Mouse (Mus musculus) myocyte (in vitro differentiated cells): Measurements from ENCODE around the gene Dohh. TPM values are rescaled to one million over a fixed set of nuclear protein-coding genes. Genes with fewer than 3 reads are reported as not detected.

Experiments
- H3K27me3 ChIP-seq: one replicate; pipeline ENCODE4 v1.6.1; 2011; ENCODE audit not compliant: control insufficient read depth, insufficient read depth, insufficient read length
- H3K36me3 ChIP-seq: one replicate; pipeline ENCODE4 v1.6.1; 2011; ENCODE audit not compliant: control insufficient read depth, insufficient read depth
- H3K4me2 ChIP-seq: one replicate; pipeline ENCODE4 v1.6.1; 2011; ENCODE audit warnings: low read depth, control low read depth
- H3K4me3 ChIP-seq: one replicate; pipeline ENCODE4 v1.5.1; 2011; ENCODE audit warnings: mild to moderate bottlenecking, control low read depth, moderate library complexity
- H3K79me2 ChIP-seq: one replicate; pipeline ENCODE4 v1.6.1; 2011; ENCODE audit not compliant: control insufficient read depth, insufficient read depth
- H3ac ChIP-seq: one replicate; pipeline ENCODE4 v1.6.1; 2011; ENCODE audit not compliant: control insufficient read depth, insufficient read length
- CEBPB ChIP-seq: IDR thresholded peaks from 2 replicates; pipeline ENCODE4 v1.6.1; 2011; ENCODE audit warnings: mild to moderate bottlenecking, moderate library complexity; ENCODE audit not compliant: poor library complexity, insufficient read depth, severe bottlenecking
- E2F4 ChIP-seq: IDR thresholded peaks from one replicate; pipeline ENCODE4 v1.6.1; 2011; ENCODE audit warnings: mild to moderate bottlenecking, control low read depth, moderate library complexity; ENCODE audit not compliant: insufficient read depth
- MYOD1 ChIP-seq, 3 experiments: IDR thresholded peaks; one replicate each; pipeline ENCODE4 v1.6.1; 2011; ENCODE audit warnings: control low read depth in 2 of 3, low read depth in 2 of 3, mild to moderate bottlenecking in 2 of 3, moderate library complexity in 1 of 3; ENCODE audit not compliant: insufficient read length in 2 of 3, control insufficient read depth in 1 of 3
- MYOG ChIP-seq, 3 experiments: IDR thresholded peaks; one replicate each; pipeline ENCODE4 v1.6.1; 2011; ENCODE audit warnings: control low read depth in 2 of 3, low read depth in 2 of 3, mild to moderate bottlenecking in 2 of 3; ENCODE audit not compliant: insufficient read length in 2 of 3, control insufficient read depth in 1 of 3, insufficient read depth in 1 of 3
- POLR2A ChIP-seq: IDR thresholded peaks from one replicate; pipeline ENCODE4 v1.6.1; 2011; ENCODE audit warnings: low read depth, mild to moderate bottlenecking, control low read depth, moderate library complexity; ENCODE audit not compliant: insufficient read length
- POLR2AphosphoS2 ChIP-seq: IDR thresholded peaks from one replicate; pipeline ENCODE4 v1.6.1; 2011; ENCODE audit warnings: low read depth, control low read depth; ENCODE audit not compliant: insufficient read length
- REST ChIP-seq: IDR thresholded peaks from one replicate; pipeline ENCODE4 v1.6.1; 2011; ENCODE audit warnings: mild to moderate bottlenecking, control low read depth, moderate library complexity; ENCODE audit not compliant: insufficient read depth, insufficient read length
- SRF ChIP-seq: IDR thresholded peaks from one replicate; pipeline ENCODE4 v1.6.1; 2011; ENCODE audit warnings: low read depth; ENCODE audit not compliant: control insufficient read depth, insufficient read length
- TCF12 ChIP-seq: IDR thresholded peaks from one replicate; pipeline ENCODE4 v1.6.1; 2011; ENCODE audit warnings: mild to moderate bottlenecking, control low read depth; ENCODE audit not compliant: poor library complexity, insufficient read depth, severe bottlenecking
- TCF3 ChIP-seq: IDR thresholded peaks from one replicate; pipeline ENCODE4 v1.6.1; 2011; ENCODE audit warnings: low read depth, control low read depth; ENCODE audit not compliant: insufficient read length
- USF1 ChIP-seq: IDR thresholded peaks from one replicate; pipeline ENCODE4 v1.6.1; 2011; ENCODE audit warnings: low read depth, mild to moderate bottlenecking, control low read depth, moderate library complexity
- polyA plus RNA-seq: library from polyadenylated mRNA; unstranded; fragments of >200 nt; fragmentation: generic; extraction: Trizol; gene quantifications from one replicate; pipeline ENCODE4 v1.2.1, GENCODE M21; 2012; ENCODE audit warnings: missing spikeins

The Dohh gene
- polyA plus RNA-seq, 1 experiment: 103 TPM

DNA sequence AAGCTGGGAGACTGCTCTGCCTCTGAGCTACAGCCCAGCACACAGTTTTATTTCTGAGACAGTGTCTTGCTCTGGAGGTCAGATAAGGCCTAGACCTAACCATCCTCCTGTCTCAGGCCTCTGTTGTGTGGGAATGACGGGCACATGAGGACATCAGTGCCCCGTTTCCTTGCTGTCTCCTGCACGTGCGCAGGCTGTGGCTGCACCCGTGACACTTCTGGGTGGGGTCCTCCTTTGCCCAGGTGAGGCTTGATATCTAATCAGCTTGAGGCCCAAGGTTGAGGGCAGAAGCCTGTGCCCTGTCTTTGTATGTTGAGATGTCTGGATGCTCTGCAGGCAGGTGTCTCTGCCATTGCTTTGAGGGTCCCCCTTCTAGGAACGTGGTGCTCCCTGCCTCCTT is 8.0 kb downstream of the Dohh start:
- no peaks in the 10 kb centered on the region for H3K79me2 ChIP-seq
- no peak overlapping the region for H3ac ChIP-seq
- H3K27me3 ChIP-seq: no peaks in the 10 kb centered on the region
- H3K4me3 ChIP-seq: no peak overlapping the region
- H3K4me2 ChIP-seq: no peak overlapping the region
- H3K36me3 ChIP-seq: peaks cover 8% of the 10 kb centered on the region
- TF ChIP-seq USF1 (no peak), POLR2AphosphoS2 (peak; percentile 68)

DNA sequence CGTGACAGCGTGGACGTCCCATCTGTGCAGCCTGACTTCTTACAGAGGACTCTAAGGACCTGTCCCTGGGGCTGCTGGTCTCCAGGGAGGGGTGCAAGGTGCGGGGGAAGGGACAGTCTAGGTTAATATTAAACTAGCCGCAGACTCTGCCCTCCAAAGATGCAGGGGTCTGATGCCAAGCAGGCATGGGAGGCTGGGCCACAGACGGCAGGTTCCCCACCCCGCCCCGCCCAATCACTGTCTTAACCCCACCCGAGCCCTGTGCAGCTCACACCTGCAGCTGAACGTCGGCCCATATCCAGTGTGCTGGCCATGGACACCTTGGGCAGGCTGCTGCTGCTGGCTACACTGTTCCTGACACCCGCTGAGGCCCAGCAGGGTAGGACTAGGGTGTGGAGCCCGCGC is 8.6 kb downstream of the Dohh start, which contains the start of gene Smim24:
TSS of gene Smim24 (plus strand) at position 271 of the 405 bp plus-strand sequence.
- H3K4me2 ChIP-seq: no peak within 1 kb of the TSS
- H3K27me3 ChIP-seq: no peaks in the 10 kb centered on the region
- peaks cover 8% of the 10 kb centered on the region for H3K36me3 ChIP-seq
- H3ac ChIP-seq: no peak within 1 kb of the TSS
- no peak within 1 kb of the TSS for H3K4me3 ChIP-seq
- H3K79me2 ChIP-seq: no peaks in the 10 kb centered on the region
- TF ChIP-seq POLR2AphosphoS2: peak; percentile 78
- TF ChIP-seq TCF12: no peak
- TF ChIP-seq POLR2A: peak; percentile 25
- no peak for TF ChIP-seq USF1

DNA sequence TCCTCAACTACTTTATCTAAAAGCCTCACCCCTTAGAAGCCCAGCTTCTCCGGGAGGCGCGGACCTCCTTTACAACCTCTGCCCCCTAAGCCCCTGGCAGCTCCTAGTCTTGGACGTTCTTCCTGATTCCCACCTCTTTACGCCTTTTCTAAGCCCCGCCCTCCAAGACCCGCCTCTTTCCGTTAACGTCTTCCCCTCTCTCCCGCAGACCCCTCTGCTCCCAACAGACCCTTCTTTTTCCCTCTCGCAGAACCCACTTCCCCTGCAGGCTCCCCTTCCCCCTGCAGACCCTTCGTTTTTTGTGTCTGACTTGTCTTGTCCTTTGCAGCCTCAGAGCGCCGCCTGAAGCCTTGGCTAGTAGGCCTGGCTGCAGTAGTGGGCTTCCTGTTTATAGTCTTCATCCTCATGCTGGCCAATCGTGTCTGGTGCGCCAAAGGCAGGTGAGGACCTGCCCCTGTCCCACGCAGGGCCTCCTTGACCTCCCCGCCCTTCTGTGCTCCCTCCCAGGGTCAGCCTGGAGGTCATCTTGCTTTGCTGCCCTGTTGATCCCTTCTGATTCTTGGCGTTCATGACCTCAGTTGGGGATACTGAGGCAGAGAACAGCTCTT is 9.3 kb downstream of the Dohh start:
- Histone ChIP-seq H3K36me3 (peaks cover 13% of the 10 kb centered on the region), H3K4me3 (no peak overlapping the region), H3K4me2 (no peak overlapping the region), H3K79me2 (no peaks in the 10 kb centered on the region), H3ac (no peak overlapping the region), H3K27me3 (no peaks in the 10 kb centered on the region)
- no peak for TF ChIP-seq TCF3
- peak; percentile 68 for TF ChIP-seq POLR2AphosphoS2
- TF ChIP-seq POLR2A: peak; percentile 10

DNA sequence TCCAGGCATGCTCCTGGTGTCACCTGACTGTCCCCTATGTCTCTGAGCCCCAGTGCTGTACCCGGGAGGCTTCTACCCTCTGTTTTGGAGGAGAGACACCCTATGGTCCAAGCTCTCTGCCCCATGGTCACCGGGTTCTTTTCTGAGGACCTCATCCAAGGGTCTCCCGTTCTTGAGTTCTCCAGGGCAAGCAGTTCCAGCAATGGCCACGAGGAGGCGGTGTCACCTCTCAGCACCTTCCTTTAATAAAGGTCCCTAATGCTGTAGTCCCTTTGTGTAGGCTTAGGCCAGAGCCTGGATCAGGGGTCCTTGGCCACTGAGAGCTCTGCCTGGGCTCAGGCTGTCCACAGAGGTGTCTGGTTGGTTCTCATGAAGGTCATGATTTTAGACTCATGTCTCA is 10.9 kb downstream of the Dohh start:
- no peak overlapping the region for H3K4me3 ChIP-seq
- no peak overlapping the region for H3ac ChIP-seq
- no peak for TF ChIP-seq REST
- no peak for TF ChIP-seq TCF12
- no peak for TF ChIP-seq USF1
- no peak for TF ChIP-seq POLR2AphosphoS2
- no peak for TF ChIP-seq MYOD1 (IDR thresholded peaks at IDR 0.05; ENCODE audit: control insufficient read depth in 1 of 3, insufficient read length in 2 of 3, low read depth in 2 of 3)
- TF ChIP-seq SRF: no peak
- no peak for TF ChIP-seq TCF3
- no peak for TF ChIP-seq E2F4
- H3K36me3 ChIP-seq: peaks cover 7% of the 10 kb centered on the region
- H3K79me2 ChIP-seq: no peaks in the 10 kb centered on the region
- H3K27me3 ChIP-seq: no peaks in the 10 kb centered on the region
- H3K4me2 ChIP-seq: no peak overlapping the region

DNA sequence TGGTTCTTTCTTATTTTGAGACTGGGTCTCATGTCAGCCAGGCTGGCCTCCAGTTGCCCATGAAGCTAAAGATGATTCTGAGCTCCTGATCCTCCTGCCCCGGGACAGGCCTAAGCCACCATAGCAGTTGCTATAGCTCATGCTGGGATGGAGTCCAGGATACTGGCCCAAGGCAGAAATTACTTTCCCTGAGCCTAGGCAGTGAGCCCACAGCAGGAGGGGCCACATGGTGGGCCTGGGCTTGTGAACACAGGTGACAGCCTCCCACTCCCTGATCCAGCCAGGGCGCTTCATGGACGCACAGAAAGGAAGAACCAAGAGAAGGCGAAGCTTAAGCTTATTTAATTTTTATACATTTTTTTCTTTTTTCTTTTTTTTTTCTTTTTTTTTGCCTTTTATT is 11.6 kb downstream of the Dohh start:
- Histone ChIP-seq H3K79me2 (no peaks in the 10 kb centered on the region), H3ac (no peak overlapping the region), H3K27me3 (no peaks in the 10 kb centered on the region), H3K4me3 (no peak overlapping the region), H3K4me2 (no peak overlapping the region), H3K36me3 (peaks cover 10% of the 10 kb centered on the region)
- TF ChIP-seq SRF: no peak
- TF ChIP-seq POLR2A: no peak

DNA sequence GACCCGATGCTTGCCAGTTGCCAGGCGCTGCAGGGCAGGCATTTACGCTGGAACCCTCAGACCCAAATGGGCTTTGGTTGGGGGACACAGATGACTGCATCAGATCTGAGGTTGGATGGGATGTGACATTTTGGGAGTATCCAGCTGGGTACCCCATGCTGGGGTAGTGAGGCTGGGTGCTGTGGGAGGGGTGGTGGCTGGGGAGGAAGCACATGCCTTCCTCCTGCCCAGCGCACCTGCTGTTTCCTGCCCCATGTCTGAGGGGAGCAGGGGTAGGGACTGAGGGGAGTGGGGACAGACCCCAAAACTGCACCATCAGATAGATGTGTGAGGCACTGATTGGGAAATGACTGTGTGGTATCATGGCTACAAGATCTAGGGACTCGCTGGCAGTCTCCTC is 12.5 kb downstream of the Dohh start:
- Histone ChIP-seq H3K4me2 (no peak overlapping the region), H3K36me3 (peaks cover 18% of the 10 kb centered on the region), H3K79me2 (no peaks in the 10 kb centered on the region), H3ac (no peak overlapping the region), H3K27me3 (no peaks in the 10 kb centered on the region), H3K4me3 (no peak overlapping the region)
- TF ChIP-seq TCF12: no peak
- TF ChIP-seq POLR2AphosphoS2: peak; percentile 49

DNA sequence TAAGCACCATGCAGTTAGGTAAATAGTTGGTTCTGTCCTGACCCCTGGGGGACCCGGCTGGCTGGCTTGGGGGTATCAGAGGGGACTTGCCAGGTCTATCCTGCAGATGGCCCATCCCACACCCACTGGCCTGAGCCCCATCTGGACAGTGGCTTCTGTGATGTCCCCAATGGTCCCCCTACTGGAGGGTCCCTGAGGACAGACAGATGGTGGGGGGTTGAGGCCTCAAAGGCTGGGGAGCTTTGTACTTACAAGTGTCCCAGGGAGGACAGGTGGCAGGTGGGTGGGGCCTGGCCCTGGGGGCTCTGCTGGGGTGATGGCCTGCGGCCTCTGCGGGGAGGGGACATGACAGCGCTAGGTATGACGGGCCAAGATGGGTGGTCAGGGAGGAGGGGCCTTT is 15.1 kb downstream of the Dohh start:
- peaks cover 26% of the 10 kb centered on the region for H3K36me3 ChIP-seq
- no peak overlapping the region for H3K4me3 ChIP-seq
- H3ac ChIP-seq: no peak overlapping the region
- no peaks in the 10 kb centered on the region for H3K79me2 ChIP-seq
- no peaks in the 10 kb centered on the region for H3K27me3 ChIP-seq
- TF ChIP-seq POLR2AphosphoS2 (no peak), TCF12 (no peak), MYOG (IDR thresholded peaks at IDR 0.05; ENCODE audit: control insufficient read depth in 1 of 3, insufficient read depth in 1 of 3, insufficient read length in 2 of 3, low read depth in 2 of 3) (no peak), USF1 (no peak), TCF3 (no peak), SRF (no peak), CEBPB (no peak), REST (no peak), E2F4 (no peak), MYOD1 (IDR thresholded peaks at IDR 0.05; ENCODE audit: control insufficient read depth in 1 of 3, insufficient read length in 2 of 3, low read depth in 2 of 3) (no peak)
- H3K4me2 ChIP-seq: no peak overlapping the region
